Mouse (Mus musculus): Measurements from ENCODE around the gene Rngtt.

GRCm38 (mm10) chr4:33331147-33331546, 21.0 kb downstream of the Rngtt start:
- TF ChIP-seq CTCF (IDR thresholded peaks at IDR 0.05; ENCODE audit: borderline replicate concordance, extremely low read depth, insufficient read depth, insufficient read length) (no peak), POLR2A (IDR thresholded peaks at IDR 0.05; ENCODE audit: borderline replicate concordance, extremely low read depth, insufficient read depth, insufficient read length, poor library complexity, severe bottlenecking) (no peak)

All from brain, embryonic 14.5 days (tissue).